Mouse (Mus musculus): ENCODE results near the gene Pcdh19.

DNA sequence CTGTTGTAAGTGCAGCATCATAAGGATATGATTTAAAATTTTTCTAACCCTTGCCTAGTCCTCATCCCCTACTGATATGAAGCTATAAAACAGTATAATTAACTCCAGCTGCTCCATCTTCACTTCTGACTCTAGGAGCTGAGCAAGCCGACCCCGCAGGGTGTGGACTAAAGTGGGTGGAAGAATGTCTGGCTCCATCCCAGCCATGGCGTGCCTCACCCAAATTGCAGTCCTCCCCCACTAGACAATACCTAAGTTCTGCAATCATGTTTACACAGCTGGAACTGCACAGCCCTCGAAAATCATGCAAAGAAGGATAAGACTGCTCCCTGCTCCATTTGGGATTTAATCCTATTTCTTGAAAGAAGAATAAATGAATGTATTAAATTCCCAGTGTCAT lies 84.5 kb downstream of the Pcdh19 start:
- TF ChIP-seq CTCF (IDR thresholded peaks at IDR 0.05; ENCODE audit: control insufficient read depth, insufficient read depth, low read length) (no peak), POLR2A (IDR thresholded peaks at IDR 0.05; ENCODE audit: borderline replicate concordance, control insufficient read depth, low read depth, low read length) (no peak)

Measured in bone marrow, adult 2 months (tissue).